Mouse (Mus musculus): ENCODE data around the gene Phf23. TPM values are rescaled to one million over a fixed set of nuclear protein-coding genes. Genes with fewer than 3 reads are reported as not detected.

Gene Phf23
- total RNA-seq, 1 experiment from 2014 or later = 47.3 TPM

Small RNA genes lying within 50 kb of the gene (microRNA-seq; reads per million reads assigned to microRNA genes)
- 0.38 to 0.85 reads per million in 2 experiments for gene Gm44349
- gene Mir324 = 2,375 to 3,180 reads per million in 2 experiments

Other genes starting within 250 kb of the Phf23 start
- 78.0 and 84.0 TPM in 2 replicates for gene Polr2a, start 237.1 kb upstream of the Phf23 start, total RNA-seq (2021)
- not detected in 2 replicates for gene Slc35g3, start 233.8 kb upstream of the Phf23 start, total RNA-seq (2021)
- 39.9 and 42.4 TPM in 2 replicates for gene Zbtb4, start 229.9 kb upstream of the Phf23 start, total RNA-seq (2021)
- gene Chrnb1, start 199.8 kb upstream of the Phf23 start, total RNA-seq (2021) = 2.4 and 3.2 TPM in 2 replicates
- 3.5 and 3.8 TPM in 2 replicates for gene Fgf11, start 193.9 kb upstream of the Phf23 start, total RNA-seq (2021)
- gene Tmem102, start 190.2 kb upstream of the Phf23 start, total RNA-seq (2021) = 0.74 and 1.1 TPM in 2 replicates
- gene Gm39566, start 180.5 kb upstream of the Phf23 start, total RNA-seq (2021) = not detected in 2 replicates
- not detected in 2 replicates for gene Spem2, start 177.3 kb upstream of the Phf23 start, total RNA-seq (2021)
- 0.38 TPM in 1 of 2 replicates, not detected in the other for gene Spem1, start 173.6 kb upstream of the Phf23 start, total RNA-seq (2021)
- gene Nlgn2, start 158.0 kb upstream of the Phf23 start, total RNA-seq (2021) = 17.6 and 20.6 TPM in 2 replicates
- gene Tmem256, start 157.3 kb upstream of the Phf23 start, total RNA-seq (2021) = 114 and 128 TPM in 2 replicates
- 50.5 and 51.3 TPM in 2 replicates for gene Plscr3, start 149.4 kb upstream of the Phf23 start, total RNA-seq (2021)
- 0.30 TPM in 1 of 2 replicates, not detected in the other for gene Tnk1, start 137.0 kb upstream of the Phf23 start, total RNA-seq (2021)
- not detected in 2 replicates for gene Tmem95, start 117.8 kb upstream of the Phf23 start, total RNA-seq (2021)
- gene Kctd11, start 114.4 kb upstream of the Phf23 start, total RNA-seq (2021) = 4.1 and 4.4 TPM in 2 replicates
- 2.1 and 14.4 TPM in 2 replicates for gene Acap1, start 100.2 kb upstream of the Phf23 start, total RNA-seq (2021)
- gene 2810408A11Rik, start 94.8 kb upstream of the Phf23 start, total RNA-seq (2021) = 1.8 and 2.1 TPM in 2 replicates
- 45.9 and 48.8 TPM in 2 replicates for gene Neurl4, start 94.7 kb upstream of the Phf23 start, total RNA-seq (2021)
- 52.3 and 57.3 TPM in 2 replicates for gene Gps2, start 81.9 kb upstream of the Phf23 start, total RNA-seq (2021)
- gene Eif5a, start 73.8 kb upstream of the Phf23 start, total RNA-seq (2021) = 616 and 636 TPM in 2 replicates
- 27.3 and 39.6 TPM in 2 replicates for gene Ybx2, start 60.0 kb upstream of the Phf23 start, total RNA-seq (2021)
- 65.2 and 78.7 TPM in 2 replicates for gene Slc2a4, start 47.6 kb upstream of the Phf23 start, total RNA-seq (2021)
- gene Cldn7, start 31.0 kb upstream of the Phf23 start, total RNA-seq (2021) = 1.1 TPM in 1 of 2 replicates, not detected in the other
- gene Ctdnep1, start 14.6 kb upstream of the Phf23 start, total RNA-seq (2021) = 128 and 129 TPM in 2 replicates
- gene Elp5, start 13.3 kb upstream of the Phf23 start, total RNA-seq (2021) = 65.2 and 73.2 TPM in 2 replicates
- gene Gabarap, start 4.6 kb upstream of the Phf23 start, total RNA-seq (2021) = 344 and 351 TPM in 2 replicates
- 16.0 and 23.1 TPM in 2 replicates for gene Dvl2, start 4.8 kb downstream of the Phf23 start, total RNA-seq (2021)
- 1,177 and 1,207 TPM in 2 replicates for gene Acadvl, start 19.6 kb downstream of the Phf23 start, total RNA-seq (2021)
- gene Dlg4, start 21.2 kb downstream of the Phf23 start, total RNA-seq (2021) = 31.9 and 37.0 TPM in 2 replicates
- gene Asgr1, start 58.3 kb downstream of the Phf23 start, total RNA-seq (2021) = 2.2 and 47.3 TPM in 2 replicates
- 1.9 and 30.0 TPM in 2 replicates for gene Asgr2, start 96.9 kb downstream of the Phf23 start, total RNA-seq (2021)
- gene Mgl2, start 134.6 kb downstream of the Phf23 start, total RNA-seq (2021) = 1.8 and 3.3 TPM in 2 replicates
- 4.2 and 8.2 TPM in 2 replicates for gene Clec10a, start 160.4 kb downstream of the Phf23 start, total RNA-seq (2021)
- gene Slc16a11, start 217.0 kb downstream of the Phf23 start, total RNA-seq (2021) = 0.53 and 0.96 TPM in 2 replicates
- 5.3 and 5.6 TPM in 2 replicates for gene Slc16a13, start 225.3 kb downstream of the Phf23 start, total RNA-seq (2021)
- gene Bcl6b, start 234.0 kb downstream of the Phf23 start, total RNA-seq (2021) = 27.0 and 28.1 TPM in 2 replicates
- 55.7 and 62.4 TPM in 2 replicates for gene 0610010K14Rik, start 242.1 kb downstream of the Phf23 start, total RNA-seq (2021)
- 3.6 and 5.4 TPM in 2 replicates for gene Gm21988, start 244.1 kb downstream of the Phf23 start, total RNA-seq (2021)
- 215 and 239 TPM in 2 replicates for gene Rnasek, start 244.1 kb downstream of the Phf23 start, total RNA-seq (2021)

All from adrenal gland, postnatal 14 days (tissue).